Mouse (Mus musculus): Measurements from ENCODE around the gene Aamp.

DNA sequence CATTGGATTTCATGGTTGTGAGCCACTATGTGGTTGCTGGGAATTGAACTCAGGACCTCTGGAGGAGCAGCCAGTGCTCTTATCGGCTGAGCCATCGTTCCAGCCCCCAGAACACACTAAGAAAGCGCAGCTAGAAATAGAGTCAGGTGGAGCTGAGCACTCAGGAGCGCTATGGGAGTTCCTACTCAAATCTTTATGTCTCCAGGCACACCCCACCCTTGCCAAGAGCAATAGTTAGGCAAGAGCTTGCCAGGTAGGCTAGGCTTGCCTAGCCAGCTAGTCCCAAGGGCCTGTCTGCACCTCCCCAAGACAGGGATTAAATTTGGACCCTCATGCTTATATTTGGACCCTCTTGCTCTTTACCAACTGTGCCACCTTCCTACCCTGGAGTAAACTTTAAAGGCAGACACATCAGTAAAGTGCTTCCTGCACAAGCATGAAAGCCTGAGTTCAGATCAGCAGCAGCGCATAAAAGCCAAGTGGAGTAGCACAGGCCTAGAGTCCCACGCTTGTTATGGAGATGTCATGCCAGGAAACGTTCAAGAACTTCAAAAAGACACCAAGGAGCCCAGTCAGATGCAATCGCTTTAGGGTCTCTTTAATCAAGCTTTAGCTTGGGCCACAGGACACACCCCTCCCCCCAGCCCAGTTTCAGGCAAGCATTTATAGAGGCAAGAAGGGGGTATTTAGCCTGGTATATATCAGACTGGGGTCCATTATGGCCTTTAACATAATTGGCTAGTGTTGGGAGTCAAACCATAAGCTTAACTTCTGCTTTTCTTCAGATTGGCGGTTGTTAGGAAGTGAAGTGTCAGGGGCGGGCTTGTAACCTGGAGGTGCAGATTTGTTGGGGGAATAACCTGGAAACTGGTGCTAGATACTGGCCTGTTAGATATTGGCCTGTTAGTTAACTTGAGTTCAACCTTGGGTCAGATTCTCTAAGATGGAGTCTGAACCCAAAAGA is 23.7 kb upstream of the Aamp start:
- no peak for TF ChIP-seq CTCF (conservative IDR thresholded peaks at IDR 0.05; ENCODE audit: low read length)
- TF ChIP-seq NANOG (IDR thresholded peaks at IDR 0.05; ENCODE audit: borderline replicate concordance, low read length), result peak; percentile 91; the same call in 1 of the 2 replicates
- no peak for TF ChIP-seq POU5F1 (IDR thresholded peaks at IDR 0.05; ENCODE audit: borderline replicate concordance, low read length)

Measured in E14TG2a.4 (cell line).